Mouse (Mus musculus) liver, embryonic 14.5 days (tissue): ENCODE results near the gene Ephb3. TPM values are rescaled to one million over a fixed set of nuclear protein-coding genes. Genes with fewer than 3 reads are reported as not detected.

ENCODE experiments used
- ATAC-seq: fragments of 200-750 bp; cut with Nextera tagmentation; 2 replicates; pipeline ENCODE4 v1.8.0; 2017; ENCODE audit warnings: moderate number of reproducible peaks, mild to moderate bottlenecking, moderate library complexity; ENCODE audit not compliant: insufficient read depth
- DNase-seq, 3 experiments: peaks; one replicate each; pipeline ENCODE4 v3.0.0-alpha.2; 2012 to 2013; ENCODE audit warnings: low read depth in 3 of 3, low spot score in 3 of 3
- H3K27ac ChIP-seq: fragments of 300-500 bp; sonication (generic); 2 replicates; pipeline ENCODE4 v1.5.1; 2014; ENCODE audit warnings: moderate library complexity, mild to moderate bottlenecking, control low read depth, inconsistent platforms
- H3K27me3 ChIP-seq: fragments of 300-500 bp; sonication (generic); 2 replicates; pipeline ENCODE4 v1.6.1; 2014; ENCODE audit warnings: mild to moderate bottlenecking, low read length, moderate library complexity; ENCODE audit not compliant: control insufficient read depth, insufficient read depth
- H3K36me3 ChIP-seq: fragments of 300-500 bp; sonication (generic); replicated peaks from 2 replicates; pipeline ENCODE4 v1.6.1; 2014; ENCODE audit warnings: low read depth; ENCODE audit not compliant: control insufficient read depth, insufficient read depth
- H3K4me1 ChIP-seq, 2 experiments: fragments of 200-500 bp in 1 of 2; fragments of 300-500 bp in 1 of 2; sonication (generic) in 1 of 2; replicated peaks; 2 replicates each; pipeline ENCODE4 v1.6.1; 2012 to 2014; ENCODE audit warnings: antibody characterized with exemption in 1 of 2, inconsistent platforms in 1 of 2, low read length in 1 of 2; ENCODE audit not compliant: control insufficient read depth in 2 of 2, insufficient read depth in 2 of 2
- H3K4me2 ChIP-seq: fragments of 300-500 bp; sonication (generic); 2 replicates; pipeline ENCODE4 v1.6.1; 2014; ENCODE audit warnings: low read depth, mild to moderate bottlenecking, control low read depth, moderate library complexity
- H3K4me3 ChIP-seq, 2 experiments: fragments of 200-500 bp in 1 of 2; fragments of 300-500 bp in 1 of 2; sonication (generic) in 1 of 2; 2 replicates each; pipeline ENCODE4 v1.5.1; 2012 to 2014; ENCODE audit warnings: low read depth in 2 of 2, low read length in 2 of 2, mild to moderate bottlenecking in 2 of 2, control low read depth in 1 of 2, inconsistent platforms in 1 of 2, moderate library complexity in 1 of 2; ENCODE audit not compliant: insufficient read depth in 1 of 2
- H3K9ac ChIP-seq: fragments of 300-500 bp; sonication (generic); replicated peaks from 2 replicates; pipeline ENCODE4 v1.6.1; 2014; ENCODE audit warnings: mild to moderate bottlenecking, control low read depth, moderate library complexity
- H3K9me3 ChIP-seq: fragments of 300-500 bp; sonication (generic); 2 replicates; pipeline ENCODE4 v1.6.1; 2016; ENCODE audit warnings: low read length, mixed read lengths; ENCODE audit not compliant: control insufficient read depth
- CTCF ChIP-seq: IDR thresholded peaks from 2 replicates; pipeline ENCODE4 v1.5.1; 2016; ENCODE audit warnings: antibody characterized with exemption, low read depth, control low read depth
- EP300 ChIP-seq: IDR thresholded peaks from 2 replicates; pipeline ENCODE4 v1.6.1; 2016; ENCODE audit warnings: antibody characterized with exemption, low read depth
- WGBS: fragments of 180-500 bp; shearing (Covaris S2); extraction: QIAGEN DNeasy Blood & Tissue Kit; methylation state at CpG from one replicate; pipeline ENCODE4 v1.1.7; 2014; ENCODE audit not compliant: insufficient replicate concordance; 5-methylcytosine and 5-hydroxymethylcytosine counted together
- polyA plus RNA-seq, 2 experiments: library from polyadenylated mRNA; depleted of rRNA in 1 of 2; stranded (reverse) in 1 of 2; unstranded in 1 of 2; fragments of >200 nt; fragmentation: Nextera tagmentation in 1 of 2; extraction: Ambion mirVana in 1 of 2; gene quantifications; 2 replicates each; pipeline versions ENCODE4 v1.2.1 to v1.2.3; 2012 to 2014

Gene Ephb3
- polyA plus RNA-seq, 2 experiments: 0.47 to 0.48 TPM

DNA sequence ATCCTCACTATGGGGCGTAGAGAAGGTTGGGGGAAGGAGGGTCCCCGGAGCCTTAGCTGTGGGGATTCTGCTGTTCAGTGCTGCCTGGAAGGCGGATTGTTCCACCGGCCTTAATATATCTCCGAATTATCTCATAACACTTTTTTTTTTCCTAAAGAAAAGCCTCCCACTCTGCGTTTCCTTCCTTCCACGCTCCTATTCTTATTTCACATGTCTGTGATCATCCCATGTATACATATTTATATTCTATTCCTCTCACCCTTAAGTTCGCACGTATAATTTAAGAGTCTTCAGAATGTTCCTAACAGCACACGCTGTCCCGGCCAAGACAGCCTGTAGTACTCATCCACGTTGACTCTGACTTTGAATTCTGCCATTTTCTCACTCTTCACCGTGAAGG lies 35.8 kb upstream of the Ephb3 start:
- no peak overlapping the region for H3K27ac ChIP-seq
- H3K9me3 ChIP-seq: no peaks in the 10 kb centered on the region
- no peaks in the 10 kb centered on the region for H3K36me3 ChIP-seq
- no peak for ATAC-seq
- H3K27me3 ChIP-seq: no peaks in the 10 kb centered on the region
- no peak for TF ChIP-seq CTCF
- TF ChIP-seq EP300: no peak
- no peak for DNase-seq
- 70% methylated on average over 13 of the region's 13 CpGs for WGBS
- H3K4me2 ChIP-seq: no peak overlapping the region
- H3K4me1 ChIP-seq: no peaks in the 10 kb centered on the region
- H3K4me3 ChIP-seq: no peak overlapping the region
- no peak overlapping the region for H3K9ac ChIP-seq

DNA sequence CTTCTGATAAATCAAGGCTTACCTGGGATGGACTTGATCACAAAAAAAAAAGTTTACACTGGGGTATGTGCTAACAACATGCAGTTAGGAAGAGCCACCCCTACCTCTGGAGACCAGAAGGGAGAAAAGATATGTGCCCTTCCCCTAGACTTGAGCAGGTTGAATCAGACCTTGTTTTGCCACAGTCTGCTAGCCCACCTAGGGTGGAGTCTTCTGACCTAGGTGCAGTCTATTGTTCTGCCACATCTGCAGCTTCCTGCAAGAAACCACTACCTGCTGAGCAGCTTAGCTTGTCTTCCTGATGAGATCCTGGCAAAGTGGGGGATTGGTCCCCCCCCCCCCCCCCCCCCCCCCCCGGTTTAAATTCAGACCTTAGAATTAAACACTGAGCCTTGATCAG lies 29.3 kb upstream of the Ephb3 start:
- DNase-seq (no peak), ATAC-seq (no peak)
- Histone ChIP-seq H3K4me3 (no peak overlapping the region), H3K4me2 (no peak overlapping the region), H3K9me3 (no peaks in the 10 kb centered on the region), H3K27ac (no peak overlapping the region), H3K4me1 (no peaks in the 10 kb centered on the region), H3K36me3 (no peaks in the 10 kb centered on the region), H3K9ac (no peak overlapping the region), H3K27me3 (no peaks in the 10 kb centered on the region)
- TF ChIP-seq CTCF (no peak), EP300 (no peak)
- WGBS: no CpG with 5 or more reads among the region's 1 CpGs

DNA sequence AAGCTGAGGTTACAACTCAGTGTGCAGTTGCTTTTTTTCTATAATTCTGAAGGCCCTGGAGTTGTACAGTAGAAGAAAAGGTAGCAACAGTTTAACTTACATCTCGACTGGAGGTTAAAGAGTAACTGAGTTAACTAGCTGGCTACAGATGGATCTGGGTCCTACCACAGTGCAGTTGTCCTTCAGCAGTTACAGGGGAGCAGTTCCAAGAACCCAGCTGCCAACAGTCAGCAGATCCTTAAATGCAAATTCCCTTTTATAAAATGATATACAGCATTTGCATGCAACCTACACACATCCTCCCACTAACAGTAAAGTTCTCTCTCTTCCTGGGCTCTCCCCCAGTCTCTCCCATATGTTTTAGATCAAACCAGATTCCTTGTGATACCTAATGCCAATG lies 22.4 kb upstream of the Ephb3 start:
- H3K36me3 ChIP-seq: no peaks in the 10 kb centered on the region
- DNase-seq: no peak
- no peaks in the 10 kb centered on the region for H3K27me3 ChIP-seq
- WGBS: 18% methylated on average over 1 of the region's 1 CpGs
- H3K4me2 ChIP-seq: no peak overlapping the region
- no peak overlapping the region for H3K4me3 ChIP-seq
- no peaks in the 10 kb centered on the region for H3K9me3 ChIP-seq
- no peak overlapping the region for H3K27ac ChIP-seq
- H3K4me1 ChIP-seq: no peaks in the 10 kb centered on the region
- no peak for TF ChIP-seq CTCF
- TF ChIP-seq EP300: no peak
- ATAC-seq: no peak
- H3K9ac ChIP-seq: no peak overlapping the region

DNA sequence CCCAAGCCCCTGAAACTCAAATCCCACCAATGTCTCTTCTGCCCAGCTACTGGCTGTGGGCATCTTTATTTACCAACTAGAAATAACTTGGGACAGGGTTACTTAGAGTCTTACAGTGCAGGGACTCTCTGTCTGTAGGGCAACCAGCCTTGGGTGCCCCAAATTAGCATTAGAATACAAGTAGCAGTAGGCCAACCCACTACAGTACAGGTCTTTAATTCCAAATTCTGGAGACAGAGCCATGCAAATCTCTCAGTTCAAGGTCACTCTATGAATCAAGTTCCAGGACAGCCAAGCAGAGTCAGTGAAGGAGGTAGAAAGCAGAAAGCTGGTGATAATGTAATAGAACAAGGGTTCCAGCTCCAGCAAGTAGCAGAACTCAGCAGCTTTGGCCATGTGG lies 19.9 kb upstream of the Ephb3 start:
- no peak for DNase-seq
- H3K36me3 ChIP-seq: no peaks in the 10 kb centered on the region
- no peaks in the 10 kb centered on the region for H3K9me3 ChIP-seq
- no peaks in the 10 kb centered on the region for H3K27me3 ChIP-seq
- H3K4me3 ChIP-seq: no peak overlapping the region
- no peaks in the 10 kb centered on the region for H3K4me1 ChIP-seq
- no peak for TF ChIP-seq EP300
- no peak for TF ChIP-seq CTCF
- ATAC-seq: no peak
- no peak overlapping the region for H3K4me2 ChIP-seq
- no peak overlapping the region for H3K9ac ChIP-seq
- no peak overlapping the region for H3K27ac ChIP-seq

DNA sequence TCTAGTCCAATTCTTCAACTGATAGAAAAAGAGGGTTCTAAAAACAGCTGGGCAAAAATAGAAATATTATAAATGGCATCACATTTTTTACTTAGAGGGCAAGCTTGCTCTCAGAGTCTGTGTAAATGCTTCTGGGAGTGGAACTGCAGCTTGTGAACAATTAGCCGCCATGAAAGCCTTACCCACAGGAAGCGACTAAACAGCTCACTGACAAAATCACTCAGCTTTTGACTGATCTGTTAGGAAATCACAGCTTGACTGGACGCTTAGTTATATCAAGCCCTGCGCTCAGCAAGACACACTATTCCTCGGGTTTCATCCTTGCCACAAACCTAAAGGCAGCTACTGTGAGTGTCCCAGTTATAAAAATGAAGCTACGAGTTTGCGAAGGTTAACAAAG lies 17.0 kb upstream of the Ephb3 start:
- no peak for DNase-seq
- WGBS: 30% methylated on average over 7 of the region's 7 CpGs
- no peaks in the 10 kb centered on the region for H3K36me3 ChIP-seq

More for the DNA sequence above, 17.0 kb upstream of the Ephb3 start:
- Histone ChIP-seq H3K27me3 (no peaks in the 10 kb centered on the region), H3K4me2 (no peak overlapping the region), H3K9me3 (no peaks in the 10 kb centered on the region), H3K9ac (no peak overlapping the region), H3K4me1 (no peaks in the 10 kb centered on the region), H3K4me3 (no peak overlapping the region), H3K27ac (no peak overlapping the region)
- TF ChIP-seq EP300 (no peak), CTCF (no peak)
- ATAC-seq: no peak
